Mouse (Mus musculus): ENCODE results near the gene Ano1. TPM values are rescaled to one million over a fixed set of nuclear protein-coding genes. Genes with fewer than 3 reads are reported as not detected.

Gene Ano1
- total and polyA plus RNA-seq, 3 experiments = 0.04 TPM; not detected in 2

DNA sequence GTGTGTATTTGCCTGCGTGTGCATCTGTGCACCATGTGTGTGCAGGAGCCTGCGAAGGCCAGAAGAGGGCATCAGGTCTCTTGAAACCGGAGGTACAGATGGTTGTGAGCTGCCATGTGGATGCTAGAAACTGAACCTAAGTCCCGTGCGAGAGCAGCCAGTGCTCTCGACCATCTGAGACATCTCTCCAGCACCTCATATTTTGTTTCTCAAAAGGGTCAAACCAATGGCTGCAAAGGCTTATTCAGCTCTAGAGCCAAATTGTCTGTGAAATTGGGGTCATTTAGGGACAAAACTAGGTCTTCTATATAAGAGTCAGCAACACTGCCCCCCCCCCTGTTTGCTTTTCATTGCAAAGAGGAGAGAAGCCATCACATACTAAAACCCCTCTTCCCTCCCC is 84.7 kb downstream of the Ano1 start:
- no peak overlapping the region for H3K4me3 ChIP-seq (ENCODE audit: control insufficient read depth in 1 of 2, insufficient read depth in 1 of 2, low read depth in 2 of 2, low read length in 2 of 2)
- no peaks in the 10 kb centered on the region for H3K36me3 ChIP-seq (ENCODE audit: control insufficient read depth in 1 of 2, insufficient read depth in 2 of 2, low read length in 2 of 2)
- TF ChIP-seq USF2 (IDR thresholded peaks at IDR 0.05; ENCODE audit: borderline replicate concordance in 1 of 2, insufficient read depth in 1 of 2, low read depth in 1 of 2, low read length in 2 of 2) (no peak), TCF12 (IDR thresholded peaks at IDR 0.05; ENCODE audit: low read depth, low read length) (no peak), E2F4 (IDR thresholded peaks at IDR 0.05; ENCODE audit: borderline replicate concordance, low read depth, low read length) (no peak), ELF1 (IDR thresholded peaks at IDR 0.05; ENCODE audit: low read depth, low read length) (no peak), UBTF (IDR thresholded peaks at IDR 0.05; ENCODE audit: borderline replicate concordance, insufficient read depth, low read depth, low read length) (no peak), POLR2AphosphoS5 (IDR thresholded peaks at IDR 0.05; ENCODE audit: borderline replicate concordance, low read depth, low read length) (no peak), GATA1 (IDR thresholded peaks at IDR 0.05; ENCODE audit: low read depth, low read length) (no peak), SIN3A (IDR thresholded peaks at IDR 0.05; ENCODE audit: low read length) (no peak), POLR2A (IDR thresholded peaks at IDR 0.05; ENCODE audit: control insufficient read depth in 1 of 2, insufficient read depth in 1 of 2, low read depth in 1 of 2, low read length in 2 of 2, poor library complexity in 1 of 2) (no peak), CTCF (IDR thresholded peaks at IDR 0.05 in 2 of 3, conservative IDR thresholded peaks at IDR 0.05 in 1 of 3; ENCODE audit: control insufficient read depth in 1 of 3, insufficient read depth in 1 of 3, low read depth in 2 of 3, low read length in 3 of 3, poor library complexity in 1 of 3, severe bottlenecking in 1 of 3) (no peak), TAL1 (IDR thresholded peaks at IDR 0.05; ENCODE audit: low read length) (no peak), ZC3H11A (IDR thresholded peaks at IDR 0.05; ENCODE audit: low read depth, low read length) (no peak), RAD21 (IDR thresholded peaks at IDR 0.05; ENCODE audit: low read depth, low read length) (no peak), ZMIZ1 (IDR thresholded peaks at IDR 0.05; ENCODE audit: low read depth, low read length) (no peak), JUND (IDR thresholded peaks at IDR 0.05; ENCODE audit: low read depth, low read length) (no peak), CHD1 (IDR thresholded peaks at IDR 0.05; ENCODE audit: low read depth, low read length) (no peak), MYB (IDR thresholded peaks at IDR 0.05; ENCODE audit: low read depth, low read length) (no peak), SMC3 (IDR thresholded peaks at IDR 0.05; ENCODE audit: low read depth, low read length) (no peak), MEF2A (IDR thresholded peaks at IDR 0.05; ENCODE audit: extremely low read depth, insufficient replicate concordance, low read depth, low read length, poor library complexity, severe bottlenecking) (no peak), POLR2AphosphoS2 (IDR thresholded peaks at IDR 0.05; ENCODE audit: low read length) (no peak)
- DNase-seq (ENCODE audit: low read depth, low spot score) = no peak
- H3K79me2 ChIP-seq (ENCODE audit: control insufficient read depth, insufficient read depth, low read length, poor library complexity) = no peaks in the 10 kb centered on the region
- H3K9ac ChIP-seq (ENCODE audit: control insufficient read depth, low read depth, low read length, poor library complexity, severe bottlenecking) = no peak overlapping the region
- no peak overlapping the region for H3K27ac ChIP-seq (ENCODE audit: control insufficient read depth, low read depth, low read length)
- H3K4me1 ChIP-seq (ENCODE audit: control insufficient read depth in 1 of 2, insufficient read depth in 2 of 2, low read length in 2 of 2) = no peaks in the 10 kb centered on the region
- no peaks in the 10 kb centered on the region for H3K27me3 ChIP-seq (ENCODE audit: control insufficient read depth in 1 of 2, insufficient read depth in 2 of 2, low read length in 2 of 2)
- H3K9me3 ChIP-seq (replicated peaks; ENCODE audit: insufficient read depth, low read length) = no peaks in the 10 kb centered on the region

DNA sequence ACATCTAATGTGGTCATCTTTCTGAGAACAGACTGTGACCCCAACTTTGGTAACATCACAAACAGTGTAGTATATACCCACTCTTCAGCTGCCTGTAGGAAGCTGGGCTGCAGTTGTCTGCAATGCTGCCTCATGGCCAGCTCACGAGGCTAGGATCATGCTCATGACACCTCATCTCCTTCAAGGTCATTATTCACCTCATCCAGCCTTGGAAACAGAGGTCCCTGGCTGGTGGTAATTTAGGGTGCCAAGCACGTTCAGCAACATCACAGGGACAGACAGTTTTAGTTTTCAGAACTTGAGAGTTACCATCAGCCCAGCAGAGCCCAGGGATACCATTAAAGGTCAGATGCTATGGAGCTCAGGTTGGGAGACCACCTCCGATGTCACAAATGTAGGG is 86.2 kb downstream of the Ano1 start:
- Histone ChIP-seq H3K4me3 (ENCODE audit: control insufficient read depth in 1 of 2, insufficient read depth in 1 of 2, low read depth in 2 of 2, low read length in 2 of 2) (no peak overlapping the region), H3K36me3 (ENCODE audit: control insufficient read depth in 1 of 2, insufficient read depth in 2 of 2, low read length in 2 of 2) (no peaks in the 10 kb centered on the region), H3K9me3 (replicated peaks; ENCODE audit: insufficient read depth, low read length) (no peaks in the 10 kb centered on the region), H3K4me1 (ENCODE audit: control insufficient read depth in 1 of 2, insufficient read depth in 2 of 2, low read length in 2 of 2) (no peaks in the 10 kb centered on the region), H3K27me3 (ENCODE audit: control insufficient read depth in 1 of 2, insufficient read depth in 2 of 2, low read length in 2 of 2) (no peaks in the 10 kb centered on the region), H3K9ac (ENCODE audit: control insufficient read depth, low read depth, low read length, poor library complexity, severe bottlenecking) (no peak overlapping the region), H3K79me2 (ENCODE audit: control insufficient read depth, insufficient read depth, low read length, poor library complexity) (no peaks in the 10 kb centered on the region), H3K27ac (ENCODE audit: control insufficient read depth, low read depth, low read length) (no peak overlapping the region)
- DNase-seq (ENCODE audit: low read depth, low spot score) = no peak
- TF ChIP-seq MAZ (IDR thresholded peaks at IDR 0.05; ENCODE audit: low read depth, low read length) (no peak), TAL1 (IDR thresholded peaks at IDR 0.05; ENCODE audit: low read length) (no peak), TBP (IDR thresholded peaks at IDR 0.05; ENCODE audit: low read depth, low read length) (no peak), ZKSCAN1 (IDR thresholded peaks at IDR 0.05; ENCODE audit: low read depth, low read length) (no peak), MXI1 (IDR thresholded peaks at IDR 0.05; ENCODE audit: low read depth, low read length) (no peak), SIN3A (IDR thresholded peaks at IDR 0.05; ENCODE audit: low read length) (no peak), CTCF (IDR thresholded peaks at IDR 0.05 in 2 of 3, conservative IDR thresholded peaks at IDR 0.05 in 1 of 3; ENCODE audit: control insufficient read depth in 1 of 3, insufficient read depth in 1 of 3, low read depth in 2 of 3, low read length in 3 of 3, poor library complexity in 1 of 3, severe bottlenecking in 1 of 3) (no peak), NRF1 (IDR thresholded peaks at IDR 0.05; ENCODE audit: insufficient read depth, low read depth, low read length, poor library complexity, severe bottlenecking) (no peak), USF1 (IDR thresholded peaks at IDR 0.05; ENCODE audit: low read depth, low read length) (no peak), CHD1 (IDR thresholded peaks at IDR 0.05; ENCODE audit: low read depth, low read length) (no peak), MEF2A (IDR thresholded peaks at IDR 0.05; ENCODE audit: extremely low read depth, insufficient replicate concordance, low read depth, low read length, poor library complexity, severe bottlenecking) (no peak), EP300 (IDR thresholded peaks at IDR 0.05; ENCODE audit: low read depth in 1 of 2, low read length in 2 of 2) (no peak), USF2 (IDR thresholded peaks at IDR 0.05; ENCODE audit: borderline replicate concordance in 1 of 2, insufficient read depth in 1 of 2, low read depth in 1 of 2, low read length in 2 of 2) (no peak), KAT2A (conservative IDR thresholded peaks at IDR 0.05; ENCODE audit: low read depth, low read length) (no peak), GABPA (IDR thresholded peaks at IDR 0.05; ENCODE audit: low read depth, low read length) (no peak), POLR2A (IDR thresholded peaks at IDR 0.05; ENCODE audit: control insufficient read depth in 1 of 2, insufficient read depth in 1 of 2, low read depth in 1 of 2, low read length in 2 of 2, poor library complexity in 1 of 2) (no peak), GATA1 (IDR thresholded peaks at IDR 0.05; ENCODE audit: low read depth, low read length) (no peak), ELF1 (IDR thresholded peaks at IDR 0.05; ENCODE audit: low read depth, low read length) (no peak)
